Mouse (Mus musculus): Measurements from ENCODE around the gene Serpinb6a.
A peak's percentile ranks its signal among the peaks of the same experiment; 100 is the strongest.

Gene Serpinb6a

DNA sequence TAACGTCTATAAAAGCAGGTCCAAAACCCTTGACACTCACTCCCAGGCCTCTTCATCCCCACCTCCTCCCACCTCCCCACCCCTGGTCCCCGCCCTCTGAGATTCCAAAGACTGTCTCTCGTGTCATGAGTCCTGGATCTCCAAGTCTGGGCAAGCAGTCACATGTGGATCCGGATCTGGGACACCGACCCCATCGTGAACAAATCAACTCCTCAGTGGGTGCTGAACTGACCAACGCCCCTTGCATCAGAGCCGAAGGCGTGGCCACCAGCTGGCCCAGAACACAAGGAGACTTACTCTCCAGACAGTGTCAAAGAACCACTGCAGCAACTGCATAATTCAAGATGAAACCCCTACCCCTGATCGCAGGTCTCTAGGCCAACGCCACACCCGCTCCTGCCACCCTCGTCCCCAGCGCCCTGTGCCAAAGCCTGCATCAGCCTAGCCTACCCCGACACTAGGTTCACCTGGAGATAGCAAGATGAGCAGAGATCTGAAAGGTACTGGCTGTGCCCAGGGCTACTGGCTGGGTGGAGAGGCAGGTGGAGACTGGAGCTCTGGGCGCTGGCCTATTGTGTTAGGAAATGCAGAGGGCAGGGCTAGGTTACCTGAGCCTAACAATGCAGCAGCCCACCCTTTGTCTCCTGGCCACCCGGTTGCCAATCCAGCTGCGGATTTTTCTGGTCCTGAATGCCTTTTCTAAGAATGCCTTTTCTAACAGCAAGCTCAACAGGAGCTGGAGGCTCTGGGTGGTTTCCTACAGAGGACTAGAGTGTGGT, 97.2 kb downstream of the Serpinb6a start, which contains the start of gene Serpinb6c:
TSS of gene Serpinb6c (minus strand) at position 533 of the 779 bp plus-strand sequence.
- DNase-seq, result no peak

DNA sequence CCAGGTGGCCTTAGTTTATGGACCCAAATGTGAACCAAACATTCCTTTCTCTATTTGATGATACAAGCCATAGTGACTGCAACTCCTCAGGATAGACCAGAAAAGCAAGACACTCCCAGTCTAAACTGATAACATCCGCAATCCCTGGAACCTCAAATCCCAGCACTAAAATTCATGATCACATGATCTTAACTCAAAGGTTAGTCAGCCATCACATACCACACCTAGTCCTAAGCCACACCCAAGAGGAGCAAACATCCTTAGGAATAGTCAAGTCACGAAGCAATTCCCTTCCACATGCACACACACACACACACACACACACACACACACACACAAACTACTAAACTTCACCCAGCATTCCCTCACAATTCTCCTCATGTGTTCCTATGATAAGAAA, 99.3 kb downstream of the Serpinb6a start:
- DNase-seq, result no peak

DNA sequence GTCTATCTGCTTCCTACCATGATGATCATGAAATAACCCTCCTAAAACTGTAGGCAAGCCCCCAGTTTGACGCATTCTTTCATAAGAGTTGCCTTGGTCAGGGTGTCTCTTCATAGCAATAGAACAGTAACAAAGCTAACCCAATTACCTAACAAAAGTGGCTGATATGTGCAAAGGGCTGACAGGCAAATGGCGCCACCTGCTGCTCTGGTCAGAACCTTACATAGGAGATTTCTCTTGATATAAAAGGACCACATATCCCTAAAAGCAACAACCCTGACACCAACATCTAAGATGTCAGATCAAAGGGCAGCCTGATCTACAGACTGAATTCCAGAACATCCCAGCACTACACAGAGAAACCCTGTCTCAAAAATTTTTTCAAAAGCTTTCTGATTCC, 108.4 kb downstream of the Serpinb6a start:
- peak; percentile 10 for DNase-seq
